Mouse (Mus musculus): Measurements from ENCODE around the gene Grik4.

- no peak for TF ChIP-seq CHD2 (IDR thresholded peaks at IDR 0.05; ENCODE audit: low read depth, low read length)
- no peak for TF ChIP-seq ZC3H11A (IDR thresholded peaks at IDR 0.05; ENCODE audit: borderline replicate concordance, low read depth, low read length)
- TF ChIP-seq ZNF384 (IDR thresholded peaks at IDR 0.05; ENCODE audit: low read depth, low read length), result no peak
- no peak for TF ChIP-seq HCFC1 (IDR thresholded peaks at IDR 0.05; ENCODE audit: borderline replicate concordance, insufficient read depth, low read length)
Measured at GRCm38 (mm10) chr9:42800138-42800537, 144.2 kb downstream of the Grik4 start.
